Mouse (Mus musculus) heart, postnatal 36 days (tissue): Measurements from ENCODE around the gene Gna12. TPM values are rescaled to one million over a fixed set of nuclear protein-coding genes. Genes with fewer than 3 reads are reported as not detected.

ENCODE experiments used
- DNase-seq, 2 experiments: peaks; one replicate each; pipeline ENCODE4 v3.0.0; 2021 to 2022
- intact Hi-C: fragments of 180-260 bp; cut with DNase I; formaldehyde crosslinking; loops from one replicate; pipeline ENCODE4 v1.15.1; 2025
- total RNA-seq, 2 experiments: library from RNA; stranded (reverse); gene quantifications; 2 replicates each; pipeline ENCODE4 v1.2.3; 2021

The Gna12 gene
- total RNA-seq, 2 experiments from 2014 or later = 109 to 114 TPM

- intact Hi-C loops = no loop called here
- no peak for DNase-seq
These were observed 28.4 kb downstream of the Gna12 start for GRCm38 (mm10) chr5:140801782-140802181.

GRCm38 (mm10) chr5:140800288-140800923 lies 29.8 kb downstream of the Gna12 start:
- DNase-seq = no peak
- intact Hi-C loops = no loop called here

- intact Hi-C loops = no loop called here
- no peak for DNase-seq
These were observed 31.0 kb downstream of the Gna12 start for GRCm38 (mm10) chr5:140799190-140799589.

GRCm38 (mm10) chr5:140798775-140799174 lies 31.5 kb downstream of the Gna12 start:
- intact Hi-C loops = no loop called here
- DNase-seq = no peak

GRCm38 (mm10) chr5:140798158-140798557 lies 32.1 kb downstream of the Gna12 start:
- intact Hi-C loops = no loop called here
- DNase-seq = peak; percentile 67 to 72

GRCm38 (mm10) chr5:140796051-140796450 lies 34.2 kb downstream of the Gna12 start:
- intact Hi-C loops = no loop called here
- DNase-seq = no peak

GRCm38 (mm10) chr5:140795176-140795575 lies 35.1 kb downstream of the Gna12 start:
- intact Hi-C loops = no loop called here
- DNase-seq = no peak

- DNase-seq = no peak
- intact Hi-C loops = loop anchor here (5.0 kb wide), 1 partner anchor 33 kb away; no protein-coding TSS in a partner anchor
These were observed 35.5 kb downstream of the Gna12 start for GRCm38 (mm10) chr5:140794753-140795152.

- intact Hi-C loops = loop anchor here (5.0 kb wide), 1 partner anchor 35 kb away; no protein-coding TSS in a partner anchor
These were observed 38.0 kb downstream of the Gna12 start for GRCm38 (mm10) chr5:140792233-140792632.

GRCm38 (mm10) chr5:140790937-140791877 lies 39.0 kb downstream of the Gna12 start:
- intact Hi-C loops = loop anchor here (5.0 kb wide), 1 partner anchor 36 kb away; no protein-coding TSS in a partner anchor
- peak; percentile 51 to 63 for DNase-seq

More at GRCm38 (mm10) chr5:140792233-140792632, 38.0 kb downstream of the Gna12 start:
- no peak for DNase-seq

- DNase-seq = no peak
- intact Hi-C loops = loop anchor here (5.0 kb wide), 1 partner anchor 37 kb away; no protein-coding TSS in a partner anchor
These were observed 39.8 kb downstream of the Gna12 start for GRCm38 (mm10) chr5:140790392-140790791.

GRCm38 (mm10) chr5:140789561-140789960 lies 40.7 kb downstream of the Gna12 start:
- no peak for DNase-seq
- intact Hi-C loops = loop anchor here (2.0 kb wide), 1 partner anchor 17 kb away; no protein-coding TSS in a partner anchor

- intact Hi-C loops = no loop called here
- no peak for DNase-seq
These were observed 44.9 kb downstream of the Gna12 start for GRCm38 (mm10) chr5:140785240-140785872.

GRCm38 (mm10) chr5:140784288-140784687 lies 45.9 kb downstream of the Gna12 start:
- intact Hi-C loops = no loop called here
- no peak for DNase-seq

- intact Hi-C loops = no loop called here
- DNase-seq = no peak
These were observed 46.7 kb downstream of the Gna12 start for GRCm38 (mm10) chr5:140783577-140783976.

- intact Hi-C loops = no loop called here
- no peak for DNase-seq
These were observed 48.2 kb downstream of the Gna12 start for GRCm38 (mm10) chr5:140781886-140782572.

- intact Hi-C loops = no loop called here
- no peak for DNase-seq
These were observed 49.1 kb downstream of the Gna12 start for GRCm38 (mm10) chr5:140781122-140781521.

- no peak for DNase-seq
- intact Hi-C loops = no loop called here
These were observed 53.3 kb downstream of the Gna12 start for GRCm38 (mm10) chr5:140776968-140777367.

GRCm38 (mm10) chr5:140775111-140775510 lies 55.1 kb downstream of the Gna12 start:
- DNase-seq = no peak
- intact Hi-C loops = no loop called here

GRCm38 (mm10) chr5:140772158-140772557 lies 58.1 kb downstream of the Gna12 start:
- no peak for DNase-seq
- intact Hi-C loops = loop anchor here (2.0 kb wide), 1 partner anchor 17 kb away; no protein-coding TSS in a partner anchor
